In genomic region chr9:43015786-43016185, GRCm38 (mm10) we compare ENCODE assay signal across 13 mouse cellular contexts.
A peak's percentile ranks its signal among the peaks of the same experiment; 100 is the strongest.
DNase-seq lines count a peak whose midpoint lies in the region; ATAC-seq and TF ChIP-seq lines count a peak whose summit lies in the region.
"Had no signal": no experiment of that assay in that cellular context is flagged by ENCODE, and none has a peak within 500 bp of the region (broad histone marks: within the 10 kb centered on the region; RNA-seq: fewer than 3 reads in every experiment).

No protein-coding gene starts in this region.

- 86% methylated on average over 5 of the region's 5 CpGs for WGBS in intestine, postnatal 0 days
- 87% methylated on average over 5 of the region's 5 CpGs for WGBS in intestine, embryonic 15.5 days
- WGBS in midbrain, embryonic 14.5 days: 92% methylated on average over 5 of the region's 5 CpGs
- WGBS in midbrain, embryonic 11.5 days: 94% methylated on average over 5 of the region's 5 CpGs
- WGBS in stomach, postnatal 0 days: 81% methylated on average over 5 of the region's 5 CpGs

- no peak for TF ChIP-seq EP300 in stomach, postnatal 0 days (optimal IDR thresholded peaks at IDR 0.05)

- POLR2A ChIA-PET in Patski (lab: Charles Lee): interaction anchor here (0.6 to 1.1 kb wide), 3 partner anchors 14 to 89 kb away, joined by 3 to 4 read pairs (median 3); no protein-coding TSS in a partner anchor

- no peak overlapping the region for H3K4me3 ChIP-seq in intestine, postnatal 0 days (ENCODE audit: low read depth, low read length)
- H3K4me3 ChIP-seq in intestine, embryonic 15.5 days (replicated peaks): no peak overlapping the region
- H3K4me3 ChIP-seq in midbrain, embryonic 14.5 days (replicated peaks; ENCODE audit: low read depth, low read length): no peak overlapping the region
- no peak overlapping the region for H3K4me3 ChIP-seq in midbrain, embryonic 11.5 days (ENCODE audit: low read depth, low read length)
- H3K4me3 ChIP-seq in stomach, postnatal 0 days (ENCODE audit: low read depth, low read length): no peak overlapping the region
- H3K4me3 ChIP-seq: embryonic facial prominence, embryonic 13.5 days; forebrain, embryonic 13.5 days; neural tube, embryonic 12.5 days had no signal

- H3K36me3 ChIP-seq in intestine, postnatal 0 days (ENCODE audit: control insufficient read depth, insufficient read depth): peaks cover 21% of the 10 kb centered on the region; the same call in 1 of the 2 replicates
- H3K36me3 ChIP-seq in intestine, embryonic 15.5 days: peaks cover 4% of the 10 kb centered on the region; the same call in 1 of the 2 replicates
- peaks cover 61% of the 10 kb centered on the region for H3K36me3 ChIP-seq in midbrain, embryonic 14.5 days (ENCODE audit: control insufficient read depth, insufficient read depth, low read length)
- H3K36me3 ChIP-seq in midbrain, embryonic 11.5 days (ENCODE audit: control insufficient read depth, insufficient read depth, low read length): no peaks in the 10 kb centered on the region; the same call in 1 of the 2 replicates
- peaks cover 3% of the 10 kb centered on the region; the same call in 1 of the 2 replicates for H3K36me3 ChIP-seq in stomach, postnatal 0 days (ENCODE audit: control insufficient read depth, insufficient read depth, low read length)

- H3K9me3 ChIP-seq in intestine, postnatal 0 days (ENCODE audit: control insufficient read depth): no peaks in the 10 kb centered on the region
- no peaks in the 10 kb centered on the region for H3K9me3 ChIP-seq in intestine, embryonic 15.5 days
- no peaks in the 10 kb centered on the region for H3K9me3 ChIP-seq in midbrain, embryonic 14.5 days (ENCODE audit: control insufficient read depth, low read length)
- H3K9me3 ChIP-seq in midbrain, embryonic 11.5 days (ENCODE audit: control insufficient read depth, low read length): no peaks in the 10 kb centered on the region
- H3K9me3 ChIP-seq in stomach, postnatal 0 days (ENCODE audit: control insufficient read depth, low read length): no peaks in the 10 kb centered on the region
- H3K9me3 ChIP-seq: embryonic facial prominence, embryonic 13.5 days; forebrain, embryonic 13.5 days; neural tube, embryonic 12.5 days had no signal

- no peaks in the 10 kb centered on the region for H3K27me3 ChIP-seq in intestine, postnatal 0 days (replicated peaks; ENCODE audit: control insufficient read depth, insufficient read depth, low read length)
- H3K27me3 ChIP-seq in intestine, embryonic 15.5 days (replicated peaks): no peaks in the 10 kb centered on the region
- H3K27me3 ChIP-seq in midbrain, embryonic 14.5 days (ENCODE audit: control insufficient read depth, insufficient read depth, low read length): no peaks in the 10 kb centered on the region
- H3K27me3 ChIP-seq in midbrain, embryonic 11.5 days (ENCODE audit: control insufficient read depth, insufficient read depth, low read length): no peaks in the 10 kb centered on the region
- H3K27me3 ChIP-seq in Patski: no peaks in the 10 kb centered on the region
- no peaks in the 10 kb centered on the region for H3K27me3 ChIP-seq in stomach, postnatal 0 days (ENCODE audit: control insufficient read depth, insufficient read depth, low read length)
- H3K27me3 ChIP-seq: embryonic facial prominence, embryonic 13.5 days; forebrain, embryonic 13.5 days; neural tube, embryonic 12.5 days had no signal

- CTCF ChIA-PET in Patski (lab: Charles Lee): interaction anchor here (0.8 to 1.5 kb wide), 6 partner anchors 10 to 92 kb away, joined by 4 to 7 read pairs (median 4); partner anchors contain the start of gene Arhgef12

- DNase-seq in midbrain, embryonic 14.5 days: peak; percentile 14
- DNase-seq in midbrain, embryonic 11.5 days (ENCODE audit: low spot score, missing footprints): no peak
- no peak for DNase-seq in Patski (ENCODE audit: low read depth, low spot score)
- no peak for DNase-seq in stomach, postnatal 0 days (ENCODE audit: low spot score)
- DNase-seq: cerebellum, postnatal 36 days; gastrocnemius, postnatal 25 days; kidney, postnatal 4 days had no signal

- H3K4me1 ChIP-seq in intestine, postnatal 0 days (replicated peaks; ENCODE audit: control insufficient read depth, insufficient read depth, low read length): no peaks in the 10 kb centered on the region
- H3K4me1 ChIP-seq in intestine, embryonic 15.5 days (replicated peaks): no peaks in the 10 kb centered on the region
- no peaks in the 10 kb centered on the region for H3K4me1 ChIP-seq in midbrain, embryonic 14.5 days (ENCODE audit: control insufficient read depth, insufficient read depth, low read length)
- H3K4me1 ChIP-seq in midbrain, embryonic 11.5 days (ENCODE audit: control insufficient read depth, insufficient read depth, low read length): no peaks in the 10 kb centered on the region
- H3K4me1 ChIP-seq in stomach, postnatal 0 days (replicated peaks; ENCODE audit: control insufficient read depth, insufficient read depth): no peaks in the 10 kb centered on the region
- H3K4me1 ChIP-seq: embryonic facial prominence, embryonic 13.5 days; forebrain, embryonic 13.5 days; neural tube, embryonic 12.5 days had no signal

- H3K9ac ChIP-seq in intestine, postnatal 0 days (ENCODE audit: low read depth, low read length): no peak overlapping the region
- no peak overlapping the region for H3K9ac ChIP-seq in intestine, embryonic 15.5 days
- H3K9ac ChIP-seq in midbrain, embryonic 14.5 days (replicated peaks; ENCODE audit: low read length): no peak overlapping the region
- no peak overlapping the region for H3K9ac ChIP-seq in midbrain, embryonic 11.5 days (ENCODE audit: low read length)
- no peak overlapping the region for H3K9ac ChIP-seq in stomach, postnatal 0 days (ENCODE audit: low read length)
- H3K9ac ChIP-seq: embryonic facial prominence, embryonic 13.5 days; forebrain, embryonic 13.5 days; neural tube, embryonic 12.5 days had no signal

- in situ Hi-C loops in Patski (cut with MboI; ENCODE audit: low pct_unique_long_range_greater_than_20kb): no loop called here

- TF ChIP-seq CTCF in intestine, postnatal 0 days (IDR thresholded peaks at IDR 0.05; ENCODE audit: low read depth): peak; percentile 57
- peak; percentile 73 for TF ChIP-seq CTCF in Patski (IDR thresholded peaks at IDR 0.05)
- peak; percentile 57 for TF ChIP-seq CTCF in stomach, postnatal 0 days (IDR thresholded peaks at IDR 0.05; ENCODE audit: low read depth)

- no peak for ATAC-seq in intestine, postnatal 0 days
- no peak for ATAC-seq in intestine, embryonic 15.5 days
- no peak for ATAC-seq in midbrain, embryonic 14.5 days (ENCODE audit: low FRiP score, low TSS enrichment)
- ATAC-seq in midbrain, embryonic 11.5 days (ENCODE audit: low FRiP score): no peak
- peak; percentile 61 for ATAC-seq in Patski
- ATAC-seq in stomach, postnatal 0 days (ENCODE audit: low FRiP score, low TSS enrichment): no peak
- ATAC-seq in CD4-positive, CD25-positive, alpha-beta regulatory T cell, adult 4 months: no peak
- ATAC-seq: forebrain, embryonic 13.5 days had no signal

- H3K4me2 ChIP-seq in intestine, postnatal 0 days (replicated peaks; ENCODE audit: low read depth): no peak overlapping the region
- no peak overlapping the region for H3K4me2 ChIP-seq in intestine, embryonic 15.5 days (replicated peaks)
- H3K4me2 ChIP-seq in midbrain, embryonic 14.5 days (ENCODE audit: low read length): no peak overlapping the region
- no peak overlapping the region for H3K4me2 ChIP-seq in midbrain, embryonic 11.5 days
- H3K4me2 ChIP-seq in stomach, postnatal 0 days (replicated peaks; ENCODE audit: low read depth): no peak overlapping the region
- H3K4me2 ChIP-seq: embryonic facial prominence, embryonic 13.5 days; forebrain, embryonic 13.5 days; neural tube, embryonic 12.5 days had no signal

- H3K27ac ChIP-seq in intestine, postnatal 0 days (ENCODE audit: low read depth, low read length): no peak overlapping the region
- H3K27ac ChIP-seq in intestine, embryonic 15.5 days: no peak overlapping the region
- H3K27ac ChIP-seq in midbrain, embryonic 14.5 days (replicated peaks; ENCODE audit: low read depth, low read length): no peak overlapping the region
- H3K27ac ChIP-seq in midbrain, embryonic 11.5 days (ENCODE audit: low read depth, low read length): no peak overlapping the region
- H3K27ac ChIP-seq in stomach, postnatal 0 days (replicated peaks): no peak overlapping the region
- H3K27ac ChIP-seq: embryonic facial prominence, embryonic 13.5 days; forebrain, embryonic 13.5 days; neural tube, embryonic 12.5 days had no signal
